Mouse (Mus musculus) T-helper 17 cell (primary cell): ENCODE measurements around the gene Zfp526.

Source experiments
- in situ Hi-C, 2 experiments: fragments of 300-600 bp; cut with MboI, MseI; formaldehyde crosslinking; loops; 1 replicate in 1 of 2; 2 replicates in 1 of 2; pipeline ENCODE4 v1.15.1; 2025; ENCODE audit warnings: high pct_unique_total_duplicates in 2 of 2

The Zfp526 gene

GRCm38 (mm10) chr7:25221102-25221883, at the start of gene Zfp526:
TSS of gene Zfp526 (plus strand) at chr7:25221425.
- in situ Hi-C loops = loop anchor here (10.0 kb wide), 2 partner anchors 54 to 64 kb away; no protein-coding TSS in a partner anchor

DNA sequence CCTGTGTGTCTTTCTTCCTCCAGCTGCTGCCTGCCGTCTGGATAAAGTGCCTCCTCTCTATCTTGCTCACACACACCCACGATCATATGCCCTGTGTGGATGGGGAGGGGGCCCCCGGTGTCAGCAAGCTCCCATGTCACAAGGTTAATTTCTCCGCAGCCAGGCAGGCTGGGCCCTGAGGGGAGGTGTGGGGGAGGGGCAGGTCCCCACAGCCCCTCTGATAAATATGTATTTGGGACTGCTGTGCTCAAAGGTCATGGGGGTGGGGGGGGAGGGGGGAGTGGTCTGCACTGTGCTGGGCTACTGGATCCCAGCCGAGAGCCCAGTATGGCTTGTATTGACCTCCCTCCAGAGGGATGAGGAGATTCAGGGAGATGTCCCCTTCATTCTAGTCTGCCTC, 48.6 kb upstream of the Zfp526 start:
- in situ Hi-C loops = no loop called here

GRCm38 (mm10) chr7:25174343-25174742, 46.9 kb upstream of the Zfp526 start:
- in situ Hi-C loops = no loop called here

- in situ Hi-C loops = no loop called here
These were observed 42.9 kb upstream of the Zfp526 start for GRCm38 (mm10) chr7:25178317-25178716.

DNA sequence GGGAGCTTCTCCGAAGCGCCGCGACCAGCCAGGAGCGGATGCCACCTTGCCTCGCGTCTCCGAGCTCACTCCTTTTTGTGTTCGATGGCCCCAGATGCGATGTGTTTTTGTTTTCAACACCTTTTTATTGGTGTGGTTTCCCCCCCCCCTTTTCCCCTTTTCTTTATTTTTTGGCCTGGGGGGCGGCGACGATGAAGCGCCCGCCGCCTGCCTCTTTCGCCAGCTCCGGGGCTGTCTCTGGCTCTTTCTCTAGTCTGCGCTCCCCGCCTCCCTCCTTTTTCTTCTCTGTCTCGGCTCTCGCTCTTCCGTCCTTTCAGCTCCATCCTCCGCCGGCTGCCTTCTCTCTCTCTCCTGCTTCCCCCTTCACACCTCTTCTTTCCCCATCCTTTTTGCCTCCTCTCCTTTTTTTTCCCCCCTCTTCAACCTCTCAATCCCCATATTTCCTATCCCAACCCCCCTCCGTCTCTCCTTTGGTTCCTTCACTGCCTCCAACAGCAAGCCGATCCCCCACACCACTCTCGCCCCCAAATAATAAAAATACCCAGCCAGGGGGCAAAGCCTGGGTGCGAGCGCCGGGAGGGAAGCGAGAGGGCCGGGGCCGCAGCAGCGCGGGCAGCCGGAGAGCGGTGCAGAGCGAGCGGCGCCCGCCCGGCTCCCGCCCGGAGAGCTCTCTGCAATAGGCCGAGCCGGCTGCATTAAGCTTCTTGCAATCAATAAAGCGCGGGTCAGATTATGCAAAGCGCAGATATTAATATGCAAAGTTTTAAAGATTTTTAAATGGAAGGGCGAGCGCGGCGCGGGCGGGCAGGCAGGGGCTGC, 42.2 kb upstream of the Zfp526 start:
- in situ Hi-C loops = no loop called here

DNA sequence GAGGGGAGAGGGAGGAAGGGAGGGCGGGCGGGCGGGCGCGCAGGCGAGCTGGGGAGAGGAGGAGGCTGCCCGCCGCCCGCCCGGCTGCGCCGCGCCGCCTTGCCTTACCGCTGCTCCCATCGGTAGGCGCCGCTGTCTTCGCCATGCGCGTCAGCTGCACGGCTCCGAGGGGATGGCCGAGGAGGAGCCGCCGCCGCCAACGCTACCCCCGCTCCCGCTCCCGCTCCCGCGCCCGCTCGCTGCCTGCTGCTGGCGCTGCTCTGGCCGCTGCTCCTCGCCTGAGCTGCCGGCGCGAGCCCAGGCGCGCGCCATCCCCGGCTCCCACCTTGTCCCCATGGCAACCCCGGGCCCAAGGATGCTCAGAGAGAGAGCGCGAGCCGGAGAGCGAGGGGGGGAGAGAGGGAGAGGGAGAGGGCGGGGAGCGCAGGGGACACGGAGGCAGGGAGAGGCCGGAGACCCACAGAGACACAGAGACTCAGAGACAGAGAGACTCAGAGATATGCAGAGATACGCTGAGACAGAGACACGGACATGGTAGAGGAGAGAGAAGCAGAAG, 41.5 kb upstream of the Zfp526 start, which contains the start of gene Pou2f2:
Gene Pou2f2 (minus strand): TSS at position 121 of the 556 bp plus-strand sequence.
- in situ Hi-C loops = loop anchor here (5.0 to 10.0 kb wide), 2 partner anchors 45 to 47 kb away; no protein-coding TSS in a partner anchor

GRCm38 (mm10) chr7:25180512-25180911, 40.7 kb upstream of the Zfp526 start:
- in situ Hi-C loops = loop anchor here (5.0 to 10.0 kb wide), 2 partner anchors 46 to 48 kb away; no protein-coding TSS in a partner anchor

DNA sequence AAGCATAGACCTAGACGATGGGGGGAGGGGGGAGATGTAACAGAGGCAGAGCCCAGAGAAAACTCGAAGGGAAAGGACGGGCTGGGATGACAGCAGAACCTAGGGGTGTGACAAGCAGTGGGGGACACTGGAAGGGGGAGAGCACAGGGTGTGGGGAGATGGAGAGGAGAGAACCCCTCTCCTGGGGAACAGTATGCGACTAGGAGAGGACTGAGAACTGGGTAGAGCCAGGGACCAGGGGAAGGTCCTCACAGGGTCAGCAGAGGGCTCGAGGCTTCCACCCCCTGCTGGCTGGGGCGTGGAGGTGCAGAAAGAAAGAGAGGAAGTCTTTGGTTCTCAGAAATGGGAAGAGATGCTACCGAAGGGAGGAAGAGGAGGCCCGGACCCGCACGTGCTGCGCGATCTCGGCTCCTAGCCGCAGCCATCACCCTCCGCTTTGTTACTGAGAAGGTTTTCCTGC, 39.9 kb upstream of the Zfp526 start:
- in situ Hi-C loops = loop anchor here (5.0 to 10.0 kb wide), 2 partner anchors 47 to 49 kb away; no protein-coding TSS in a partner anchor

GRCm38 (mm10) chr7:25181814-25182213, 39.4 kb upstream of the Zfp526 start:
- in situ Hi-C loops = loop anchor here (5.0 to 10.0 kb wide), 2 partner anchors 47 to 50 kb away; no protein-coding TSS in a partner anchor

DNA sequence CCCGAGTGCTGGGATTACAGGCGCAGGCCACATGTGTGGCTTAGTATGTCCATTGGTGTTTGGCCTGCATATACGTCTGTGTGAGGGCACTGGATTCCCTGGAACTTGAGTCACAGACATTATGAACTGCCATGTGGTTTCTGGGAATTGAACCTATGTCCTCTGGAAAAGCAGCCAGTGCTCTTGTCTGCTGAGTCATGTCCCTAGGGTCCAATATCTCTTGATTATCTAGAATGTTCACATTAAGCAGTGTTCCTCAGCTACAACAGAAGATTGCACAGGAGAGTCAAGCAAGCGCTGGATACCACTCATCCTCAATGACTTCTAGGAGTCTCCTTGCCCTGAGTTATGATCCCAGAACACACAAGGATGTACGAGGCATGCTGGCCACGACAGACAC, 37.1 kb upstream of the Zfp526 start:
- in situ Hi-C loops = loop anchor here (5.0 to 10.0 kb wide), 2 partner anchors 49 to 52 kb away; no protein-coding TSS in a partner anchor

- in situ Hi-C loops = loop anchor here in 1 of 2 experiments (10.0 kb wide), 1 partner anchor 53 kb away; no protein-coding TSS in a partner anchor
These were observed 33.3 kb upstream of the Zfp526 start for GRCm38 (mm10) chr7:25187662-25188650.

DNA sequence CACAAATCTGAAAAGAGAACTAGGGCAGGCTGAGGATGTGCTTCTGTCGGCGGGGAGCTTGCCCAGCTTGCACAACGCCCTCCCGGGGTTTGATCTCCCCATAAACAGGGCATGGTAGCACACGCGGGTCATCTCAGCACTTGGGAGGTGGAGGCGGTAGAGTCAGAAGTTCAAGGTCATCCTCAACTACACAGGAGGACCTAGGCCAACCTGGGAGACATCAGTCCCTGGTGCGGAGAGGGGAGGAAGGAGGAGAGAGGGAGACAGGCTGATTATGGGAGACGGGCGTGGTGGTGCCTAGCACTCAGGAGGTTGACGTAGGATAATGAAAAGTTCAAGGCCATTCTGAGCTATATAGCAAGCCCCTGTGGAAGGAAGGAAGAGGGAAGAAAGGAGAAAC, 30.4 kb upstream of the Zfp526 start:
- in situ Hi-C loops = loop anchor here in 1 of 2 experiments (5.0 kb wide), 1 partner anchor 94 kb away; no protein-coding TSS in a partner anchor

DNA sequence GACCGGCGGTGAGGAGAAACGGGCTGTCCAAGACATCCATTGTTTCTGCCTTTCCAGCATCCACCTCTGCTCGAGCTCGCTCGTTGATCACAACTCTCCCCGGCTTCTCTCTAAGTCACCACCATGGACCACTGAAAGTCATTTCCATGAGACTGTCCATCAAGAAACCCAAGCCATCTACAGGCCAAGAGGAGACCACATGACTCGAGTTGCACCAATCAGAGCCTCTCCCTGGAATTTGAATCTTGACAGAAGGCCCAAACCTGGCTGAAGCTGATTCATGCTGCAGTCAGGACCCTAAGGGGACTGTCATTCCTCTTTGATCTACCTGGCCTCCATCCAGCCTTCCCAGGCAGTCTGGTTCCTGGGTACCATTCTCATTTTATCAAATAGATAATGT, 29.1 kb upstream of the Zfp526 start:
- in situ Hi-C loops = loop anchor here in 1 of 2 experiments (5.0 kb wide), 1 partner anchor 95 kb away; no protein-coding TSS in a partner anchor

DNA sequence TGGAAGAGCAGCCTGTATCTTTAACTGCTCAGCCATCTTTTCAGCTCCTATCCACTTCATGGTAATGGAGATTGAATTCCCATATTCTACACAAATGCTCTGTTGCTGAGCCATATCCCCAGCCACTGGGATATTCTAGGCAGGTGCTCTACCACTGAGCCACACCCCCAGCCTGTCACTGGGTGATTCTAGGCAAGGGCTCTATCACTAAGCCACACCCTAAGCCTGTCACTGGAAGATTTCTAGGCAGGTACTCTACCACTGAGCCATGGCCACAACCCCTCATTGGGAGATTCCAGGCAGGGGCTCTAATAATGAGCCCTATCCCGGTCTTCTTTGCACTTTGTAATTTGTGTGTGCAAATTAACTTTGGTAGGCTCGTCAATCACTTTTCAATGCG, 26.1 kb upstream of the Zfp526 start:
- in situ Hi-C loops = no loop called here

GRCm38 (mm10) chr7:25196107-25196506, 25.1 kb upstream of the Zfp526 start:
- in situ Hi-C loops = no loop called here

- in situ Hi-C loops = no loop called here
These were observed 23.7 kb upstream of the Zfp526 start for GRCm38 (mm10) chr7:25197384-25198018.

GRCm38 (mm10) chr7:25203624-25204023, 17.6 kb upstream of the Zfp526 start:
- in situ Hi-C loops = no loop called here

DNA sequence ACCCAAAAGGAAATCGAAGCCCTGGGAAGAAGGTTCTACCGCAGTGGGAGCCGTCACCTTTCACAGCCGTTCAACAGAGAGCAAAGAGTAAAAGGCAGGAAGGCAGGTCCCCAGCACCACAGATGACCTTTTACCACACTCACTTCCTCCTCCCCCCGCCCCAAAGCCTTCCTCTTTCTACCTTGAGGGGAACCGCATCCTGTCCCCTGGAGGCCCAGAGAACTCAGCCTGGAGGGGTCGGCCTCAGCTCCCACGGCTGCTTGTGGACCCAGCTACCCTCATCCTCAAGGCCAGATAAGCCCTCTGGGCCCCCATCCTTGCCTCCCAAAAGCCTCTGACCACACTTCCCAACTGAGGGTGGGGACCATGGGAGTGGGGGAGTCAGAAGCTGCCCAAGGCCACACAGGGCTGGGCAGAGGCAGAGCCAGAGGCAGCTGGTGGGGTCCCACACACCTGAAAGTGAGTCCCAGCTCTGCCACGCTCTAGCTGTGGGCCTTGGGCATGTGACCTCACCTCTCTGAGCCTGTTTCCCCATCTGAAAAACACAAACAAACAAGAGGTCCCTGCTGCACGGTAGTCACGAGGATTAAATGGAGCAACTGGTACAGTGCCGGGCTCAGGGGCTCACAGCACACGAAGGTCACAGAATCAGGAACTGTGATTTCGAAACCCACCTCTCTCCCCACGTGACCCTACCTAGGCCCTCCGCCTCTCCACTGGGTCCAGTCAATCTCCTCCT, 15.7 kb upstream of the Zfp526 start:
- in situ Hi-C loops = no loop called here
